Mouse (Mus musculus): ENCODE measurements around the gene Gipc3. TPM values are rescaled to one million over a fixed set of nuclear protein-coding genes. Genes with fewer than 3 reads are reported as not detected.

Gene Gipc3
- polyA plus RNA-seq, 1 experiment: 3.2 TPM

Other genes with a start within 250 kb of the Gipc3 start
- 1.1 and 1.2 TPM in 2 replicates for gene Creb3l3, start 244.4 kb downstream of the Gipc3 start, polyA plus RNA-seq (2012; rRNA removed)
- gene Map2k2, start 237.4 kb downstream of the Gipc3 start, polyA plus RNA-seq (2012; rRNA removed): 119 TPM in 2 replicates
- gene Zbtb7a, start 208.0 kb downstream of the Gipc3 start, polyA plus RNA-seq (2012; rRNA removed): 30.0 and 39.0 TPM in 2 replicates
- 12.5 and 17.9 TPM in 2 replicates for gene Pias4, start 175.3 kb downstream of the Gipc3 start, polyA plus RNA-seq (2012; rRNA removed)
- 1,109 and 1,486 TPM in 2 replicates for gene Eef2, start 166.6 kb downstream of the Gipc3 start, polyA plus RNA-seq (2012; rRNA removed)
- 58.2 and 61.1 TPM in 2 replicates for gene Dapk3, start 160.3 kb downstream of the Gipc3 start, polyA plus RNA-seq (2012; rRNA removed)
- not detected in 2 replicates for gene 4930442H23Rik, start 159.4 kb downstream of the Gipc3 start, polyA plus RNA-seq (2012; rRNA removed)
- gene Nmrk2, start 141.2 kb downstream of the Gipc3 start, polyA plus RNA-seq (2012; rRNA removed): not detected in 2 replicates
- 0.10 and 0.13 TPM in 2 replicates for gene Atcay, start 112.4 kb downstream of the Gipc3 start, polyA plus RNA-seq (2012; rRNA removed)
- 29.3 and 34.4 TPM in 2 replicates for gene Zfr2, start 110.1 kb downstream of the Gipc3 start, polyA plus RNA-seq (2012; rRNA removed)
- 2.2 and 2.6 TPM in 2 replicates for gene Matk, start 90.3 kb downstream of the Gipc3 start, polyA plus RNA-seq (2012; rRNA removed)
- gene Mrpl54, start 76.3 kb downstream of the Gipc3 start, polyA plus RNA-seq (2012; rRNA removed): 95.9 and 103 TPM in 2 replicates
- 45.9 and 48.3 TPM in 2 replicates for gene Apba3, start 76.3 kb downstream of the Gipc3 start, polyA plus RNA-seq (2012; rRNA removed)
- 23.7 and 25.1 TPM in 2 replicates for gene Tjp3, start 51.7 kb downstream of the Gipc3 start, polyA plus RNA-seq (2012; rRNA removed)
- 38.6 and 48.9 TPM in 2 replicates for gene Pip5k1c, start 50.3 kb downstream of the Gipc3 start, polyA plus RNA-seq (2012; rRNA removed)
- 27.7 and 29.5 TPM in 2 replicates for gene Cactin, start 22.2 kb downstream of the Gipc3 start, polyA plus RNA-seq (2012; rRNA removed)
- gene Tbxa2r, start 14.5 kb downstream of the Gipc3 start, polyA plus RNA-seq (2012; rRNA removed): 9.3 and 11.6 TPM in 2 replicates
- 82.9 and 91.7 TPM in 2 replicates for gene Hmg20b, start 7.2 kb upstream of the Gipc3 start, polyA plus RNA-seq (2012; rRNA removed)
- gene Mfsd12, start 14.2 kb upstream of the Gipc3 start, polyA plus RNA-seq (2012; rRNA removed): 12.1 and 12.4 TPM in 2 replicates
- gene 4930404N11Rik, start 22.6 kb upstream of the Gipc3 start, polyA plus RNA-seq (2012; rRNA removed): 1.9 and 2.1 TPM in 2 replicates
- gene Fzr1, start 35.2 kb upstream of the Gipc3 start, polyA plus RNA-seq (2012; rRNA removed): 34.1 and 34.4 TPM in 2 replicates
- gene Dohh, start 41.2 kb upstream of the Gipc3 start, polyA plus RNA-seq (2012; rRNA removed): 42.9 and 47.4 TPM in 2 replicates
- 3.6 and 3.8 TPM in 2 replicates for gene Gm48551, start 41.2 kb upstream of the Gipc3 start, polyA plus RNA-seq (2012; rRNA removed)
- 2.7 and 3.6 TPM in 2 replicates for gene Gm48552, start 45.7 kb upstream of the Gipc3 start, polyA plus RNA-seq (2012; rRNA removed)
- 5.0 and 6.9 TPM in 2 replicates for gene Smim24, start 49.8 kb upstream of the Gipc3 start, polyA plus RNA-seq (2012; rRNA removed)
- gene Nfic, start 112.4 kb upstream of the Gipc3 start, polyA plus RNA-seq (2012; rRNA removed): 28.4 and 67.0 TPM in 2 replicates
- 0.44 and 0.49 TPM in 2 replicates for gene Celf5, start 139.4 kb upstream of the Gipc3 start, polyA plus RNA-seq (2012; rRNA removed)
- gene Ncln, start 153.1 kb upstream of the Gipc3 start, polyA plus RNA-seq (2012; rRNA removed): 79.9 and 89.6 TPM in 2 replicates
- 2.2 and 2.3 TPM in 2 replicates for gene S1pr4, start 156.9 kb upstream of the Gipc3 start, polyA plus RNA-seq (2012; rRNA removed)
- gene Gna15, start 181.0 kb upstream of the Gipc3 start, polyA plus RNA-seq (2012; rRNA removed): 16.1 and 16.2 TPM in 2 replicates
- gene Gna11, start 201.9 kb upstream of the Gipc3 start, polyA plus RNA-seq (2012; rRNA removed): 84.0 and 88.5 TPM in 2 replicates
- 385 and 562 TPM in 2 replicates for gene Aes, start 216.2 kb upstream of the Gipc3 start, polyA plus RNA-seq (2012; rRNA removed)
- gene Tle2, start 231.3 kb upstream of the Gipc3 start, polyA plus RNA-seq (2012; rRNA removed): 67.4 and 93.4 TPM in 2 replicates